Mouse (Mus musculus) cerebellum, adult 11-12 months (tissue): Measurements from ENCODE around the gene Vps8.
"Not testable (repeated sequence)": the region's sequence is repeated elsewhere in the genome, so short reads cannot be mapped to it uniquely, and the experiment has no call there.

Source experiments
- DNase-seq: peaks from one replicate; pipeline ENCODE4 v3.0.0; 2022

Vps8 gene

GRCm38 (mm10) chr16:21636156-21636853 is 213.4 kb downstream of the Vps8 start:
- DNase-seq, result no peak

DNA sequence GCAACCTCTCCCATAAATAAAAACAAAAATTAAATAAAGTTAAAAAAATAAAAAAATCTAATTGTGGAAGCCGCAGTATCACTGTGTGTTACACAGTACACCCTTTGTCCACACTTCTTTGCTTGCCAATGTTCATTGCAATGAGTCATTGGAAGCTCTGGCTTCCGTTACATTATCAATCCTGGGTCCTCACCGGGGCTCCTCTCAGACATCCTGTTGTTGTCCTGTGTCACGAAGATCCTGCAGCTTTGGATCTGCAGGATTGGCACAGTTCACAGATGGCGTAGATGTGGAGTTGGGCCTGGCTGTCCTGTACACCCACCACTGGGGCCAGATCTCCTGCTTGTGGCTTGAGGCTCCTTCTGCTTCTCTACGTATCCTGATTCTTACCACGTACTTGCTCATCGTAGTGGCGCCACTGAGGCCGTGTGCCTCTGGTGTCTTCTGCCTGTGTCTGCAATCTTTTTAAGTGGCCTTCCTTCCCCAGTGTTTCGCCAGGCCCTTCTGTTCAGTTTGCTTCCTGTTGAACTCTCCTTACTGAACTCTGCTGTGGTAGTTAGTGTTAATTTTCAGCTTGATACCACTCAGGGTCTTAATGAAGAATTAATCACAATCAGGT is 214.4 kb downstream of the Vps8 start:
- DNase-seq, result no peak

- no peak for DNase-seq
Measured at GRCm38 (mm10) chr16:21640766-21641499, 218.0 kb downstream of the Vps8 start.

- DNase-seq, result no peak
Measured at GRCm38 (mm10) chr16:21641944-21642343, 219.0 kb downstream of the Vps8 start.

- DNase-seq, result no peak
Measured at GRCm38 (mm10) chr16:21642906-21643305, 220.0 kb downstream of the Vps8 start.

GRCm38 (mm10) chr16:21643621-21644041 is 220.7 kb downstream of the Vps8 start:
- no peak for DNase-seq

GRCm38 (mm10) chr16:21644066-21644561 is 221.2 kb downstream of the Vps8 start:
- no peak for DNase-seq

- no peak for DNase-seq
Measured at GRCm38 (mm10) chr16:21644574-21644973, 221.7 kb downstream of the Vps8 start.

DNA sequence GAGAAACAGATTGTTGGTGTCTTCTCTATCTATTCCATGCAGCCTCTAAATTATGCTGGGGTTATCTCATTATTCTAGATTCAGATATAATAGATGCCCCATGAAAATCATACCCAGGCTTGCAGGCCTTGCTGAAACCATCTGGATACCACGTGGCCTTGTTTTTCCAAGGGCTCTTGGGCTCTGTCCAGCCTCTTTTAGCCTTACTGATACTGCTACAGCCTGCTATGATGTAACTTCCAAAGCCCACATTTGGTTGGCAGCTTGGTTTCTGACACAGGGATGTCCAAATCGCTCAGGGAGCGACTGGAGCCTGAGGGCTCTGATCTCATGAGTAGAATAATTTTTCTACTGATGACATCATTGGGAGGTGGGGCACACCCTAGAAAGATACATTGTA is 223.0 kb downstream of the Vps8 start:
- DNase-seq, result no peak

DNA sequence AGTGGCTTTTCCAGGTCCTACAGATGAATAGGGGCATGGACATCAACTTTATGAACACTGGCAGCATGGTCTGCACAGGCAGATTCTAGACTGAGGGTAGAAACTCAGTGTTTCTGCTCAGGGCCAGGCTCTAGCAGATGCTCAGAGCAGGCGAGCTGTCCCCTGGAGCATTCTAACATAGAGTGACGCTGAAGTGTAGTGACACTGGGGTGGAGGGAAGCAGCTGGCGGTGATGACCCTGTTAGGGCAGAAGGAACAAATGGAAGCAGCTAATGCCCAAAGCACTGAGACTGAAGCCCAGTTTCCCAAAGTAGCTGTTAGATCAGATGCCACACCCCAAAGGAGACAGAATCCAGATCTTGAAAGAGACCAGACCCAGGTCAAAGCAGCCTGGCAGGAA is 223.6 kb downstream of the Vps8 start:
- DNase-seq, result no peak

GRCm38 (mm10) chr16:21648800-21649199 is 225.9 kb downstream of the Vps8 start:
- no peak for DNase-seq

- DNase-seq, result no peak
Measured at GRCm38 (mm10) chr16:21650289-21650688, 227.4 kb downstream of the Vps8 start.

- DNase-seq, result no peak
Measured at GRCm38 (mm10) chr16:21651161-21651560, 228.2 kb downstream of the Vps8 start.

DNA sequence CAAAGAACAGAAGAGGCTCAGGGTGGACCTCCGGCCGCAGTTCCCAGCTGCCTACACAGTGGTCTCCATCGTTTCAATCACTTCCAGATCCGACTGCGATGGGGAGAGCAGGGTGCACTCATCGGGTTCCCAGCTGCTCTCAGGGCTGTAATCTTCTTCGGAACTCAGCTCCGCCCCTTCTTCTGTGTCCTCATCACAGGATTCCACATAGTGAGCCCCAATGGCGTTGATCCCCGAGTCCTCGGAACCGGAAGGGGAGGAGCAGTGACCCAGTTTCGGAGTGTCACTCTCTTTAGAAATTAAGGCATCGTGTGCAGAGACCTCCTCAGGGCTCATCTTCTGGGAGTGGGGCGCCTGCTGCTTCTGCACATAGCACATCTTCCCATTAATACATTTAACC is 230.2 kb downstream of the Vps8 start:
- no peak for DNase-seq

- DNase-seq, result no peak
Measured at GRCm38 (mm10) chr16:21654384-21654783, 231.5 kb downstream of the Vps8 start.

- no peak for DNase-seq
Measured at GRCm38 (mm10) chr16:21655291-21655690, 232.4 kb downstream of the Vps8 start.

GRCm38 (mm10) chr16:21655961-21656360 is 233.0 kb downstream of the Vps8 start:
- DNase-seq, result no peak

DNA sequence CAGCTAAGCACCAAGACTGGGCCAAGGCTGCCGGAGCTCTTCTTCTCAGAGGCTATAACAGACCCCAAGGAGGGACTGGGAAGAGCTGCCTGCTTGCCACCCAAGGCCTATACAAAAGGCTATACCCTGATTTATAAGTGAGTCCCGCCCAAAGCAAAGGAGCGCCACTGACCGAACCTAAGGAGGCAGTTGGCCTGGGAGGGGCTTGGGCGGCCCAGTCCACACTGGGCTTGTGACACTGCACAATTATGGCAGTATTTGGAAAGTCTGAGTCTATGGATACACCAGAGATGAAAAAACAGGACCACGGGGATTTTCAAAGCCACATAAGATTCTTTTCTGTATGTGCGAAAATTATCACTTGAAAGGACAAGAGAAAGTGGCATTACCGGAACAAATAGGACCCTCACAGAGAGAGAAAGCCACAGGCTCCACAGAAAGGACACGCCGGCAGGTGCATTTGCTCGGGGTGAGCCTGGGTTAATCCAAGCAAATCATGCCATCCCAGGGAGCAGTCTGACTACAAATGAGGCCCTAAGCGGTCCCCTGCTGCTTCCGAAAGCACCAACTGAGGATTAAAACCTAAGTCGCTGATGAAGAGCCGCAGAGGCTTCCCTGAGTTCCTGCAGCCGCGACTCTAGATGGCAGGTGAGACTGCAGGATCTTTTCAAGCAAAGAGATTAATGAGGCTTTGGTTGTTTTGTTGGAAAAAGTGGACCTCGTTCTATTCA is 241.9 kb downstream of the Vps8 start:
- DNase-seq, result no peak

- DNase-seq, result no peak
Measured at GRCm38 (mm10) chr16:21665423-21665986, 242.6 kb downstream of the Vps8 start.

GRCm38 (mm10) chr16:21671878-21672277 is 249.0 kb downstream of the Vps8 start:
- DNase-seq, result no peak

DNA sequence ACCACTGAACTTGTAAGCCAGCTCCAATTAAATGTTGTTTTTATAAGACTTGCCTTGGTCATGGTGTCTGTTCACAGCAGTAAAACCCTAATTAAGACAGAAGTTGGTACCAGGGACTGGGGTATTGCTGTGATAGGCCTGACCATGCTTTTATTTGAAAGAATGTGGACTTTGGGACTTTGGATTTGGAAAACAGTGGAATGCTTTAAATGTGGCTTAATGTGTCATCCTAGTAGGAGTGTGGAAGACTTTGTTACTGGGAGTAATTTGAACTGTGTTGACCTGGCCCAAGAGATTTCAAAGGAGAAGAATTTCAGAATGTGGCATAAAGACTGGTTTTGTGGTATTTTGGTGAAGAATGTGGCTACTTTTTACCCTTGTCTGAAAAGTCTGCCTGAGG is 250.1 kb downstream of the Vps8 start:
- DNase-seq, result not testable (repeated sequence)

DNA sequence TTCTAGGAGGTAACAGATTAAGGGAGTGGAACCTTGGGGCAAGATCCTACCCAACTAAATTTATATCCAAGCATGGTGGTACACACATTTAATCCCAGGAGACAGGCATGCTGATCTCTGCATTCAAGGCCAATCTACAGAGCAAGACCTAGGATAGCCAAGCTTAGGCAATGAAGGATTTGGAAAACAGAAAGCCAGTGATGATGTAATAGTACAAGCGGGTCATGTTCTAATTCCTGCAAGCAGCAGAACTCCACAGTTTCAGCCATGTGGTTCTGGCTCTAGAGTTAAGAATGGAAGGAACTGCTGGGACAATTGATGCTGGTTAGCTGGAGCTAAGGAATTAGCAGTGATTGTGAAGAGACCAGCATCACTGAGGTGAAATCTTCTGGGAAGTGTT is 250.7 kb downstream of the Vps8 start:
- DNase-seq, result not testable (repeated sequence)

- no peak for DNase-seq
Measured at GRCm38 (mm10) chr16:21676791-21677190, 253.9 kb downstream of the Vps8 start.
